Mouse (Mus musculus): Measurements from ENCODE around the gene 1700042G07Rik.

- TF ChIP-seq CTCF (IDR thresholded peaks at IDR 0.05; ENCODE audit: low read depth) (no peak), EP300 (IDR thresholded peaks at IDR 0.05; ENCODE audit: low read depth) (no peak)
These were observed 9.6 kb downstream of the 1700042G07Rik start for GRCm38 (mm10) chr4:116182745-116183144.

Measured in liver, postnatal 0 days (tissue).